Mouse (Mus musculus): ENCODE measurements around the gene Dtx4. TPM values are rescaled to one million over a fixed set of nuclear protein-coding genes. Genes with fewer than 3 reads are reported as not detected.

The Dtx4 gene
- polyA plus RNA-seq (2012; rRNA removed), result 1.4 and 1.5 TPM in 2 replicates

DNA sequence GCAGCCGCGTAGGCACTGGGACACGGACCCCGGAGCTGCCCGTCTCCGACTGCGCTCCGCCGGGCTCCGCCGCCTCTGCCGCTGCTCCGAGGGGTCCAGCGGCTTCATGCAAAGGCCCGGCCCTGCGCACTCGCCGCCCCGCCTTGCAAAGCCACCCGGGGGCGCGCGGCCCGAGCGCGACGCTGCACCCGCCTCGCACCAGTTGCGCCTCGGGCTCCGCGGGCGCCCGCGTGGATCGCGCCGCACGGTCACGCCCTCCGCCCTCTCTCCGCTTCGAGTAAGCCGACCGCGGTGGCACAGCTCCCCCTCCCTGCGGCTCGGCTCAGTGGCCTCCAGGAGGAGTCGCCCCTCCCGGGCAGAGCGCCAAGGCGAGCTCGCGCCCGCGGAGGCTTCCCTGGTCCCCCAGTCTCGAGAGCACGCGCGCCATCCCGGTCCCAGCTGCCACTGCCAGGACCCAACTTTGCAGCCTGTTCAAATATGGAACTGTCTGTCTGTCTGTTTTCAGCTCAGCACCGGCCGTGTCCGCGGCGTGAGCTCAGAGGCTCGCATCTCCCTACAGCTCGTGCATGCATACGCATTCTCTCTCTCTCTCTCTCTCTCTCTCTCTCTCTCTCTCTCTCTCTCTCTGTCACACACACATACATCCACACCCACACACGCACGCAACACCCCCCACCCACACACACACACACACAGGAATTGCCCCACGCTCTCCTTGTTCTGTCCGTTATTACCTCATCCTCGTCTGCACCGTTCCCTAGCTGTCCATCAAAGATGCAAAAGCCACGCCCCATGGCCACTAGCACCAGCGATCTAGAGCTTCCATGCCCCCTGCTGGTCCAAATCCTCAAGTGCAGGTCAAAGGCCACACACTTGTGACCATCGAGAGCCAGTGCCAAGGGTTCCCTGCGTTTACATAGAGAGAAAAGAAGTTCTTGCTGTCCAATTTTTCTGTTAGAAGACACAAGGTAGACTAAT lies at the start of gene Dtx4:
TSS of gene Dtx4 (minus strand) at position 85 of the 978 bp plus-strand sequence.

DNA sequence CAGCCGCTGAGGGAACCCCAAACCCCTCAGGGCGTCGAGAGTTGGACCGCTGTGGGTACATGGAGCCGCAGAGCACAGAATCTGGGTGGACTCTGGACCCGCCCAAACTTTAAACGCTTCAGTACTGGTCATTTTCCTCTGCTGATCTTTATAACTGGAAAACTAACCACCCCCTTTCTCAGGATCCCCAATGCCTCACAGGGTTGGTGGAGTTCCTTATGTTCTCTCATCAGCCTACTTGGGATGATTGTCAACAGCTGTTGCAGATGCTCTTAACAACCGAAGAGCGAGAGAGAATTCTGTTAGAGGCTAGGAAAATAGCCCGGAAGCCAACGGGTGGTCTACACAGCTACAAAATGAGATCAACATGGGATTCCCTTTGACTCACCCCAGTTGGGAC lies 44.2 kb upstream of the Dtx4 start, which contains the start of gene Fam111a:
TSS of gene Fam111a (plus strand) at position 301 of the 400 bp plus-strand sequence.

DNA sequence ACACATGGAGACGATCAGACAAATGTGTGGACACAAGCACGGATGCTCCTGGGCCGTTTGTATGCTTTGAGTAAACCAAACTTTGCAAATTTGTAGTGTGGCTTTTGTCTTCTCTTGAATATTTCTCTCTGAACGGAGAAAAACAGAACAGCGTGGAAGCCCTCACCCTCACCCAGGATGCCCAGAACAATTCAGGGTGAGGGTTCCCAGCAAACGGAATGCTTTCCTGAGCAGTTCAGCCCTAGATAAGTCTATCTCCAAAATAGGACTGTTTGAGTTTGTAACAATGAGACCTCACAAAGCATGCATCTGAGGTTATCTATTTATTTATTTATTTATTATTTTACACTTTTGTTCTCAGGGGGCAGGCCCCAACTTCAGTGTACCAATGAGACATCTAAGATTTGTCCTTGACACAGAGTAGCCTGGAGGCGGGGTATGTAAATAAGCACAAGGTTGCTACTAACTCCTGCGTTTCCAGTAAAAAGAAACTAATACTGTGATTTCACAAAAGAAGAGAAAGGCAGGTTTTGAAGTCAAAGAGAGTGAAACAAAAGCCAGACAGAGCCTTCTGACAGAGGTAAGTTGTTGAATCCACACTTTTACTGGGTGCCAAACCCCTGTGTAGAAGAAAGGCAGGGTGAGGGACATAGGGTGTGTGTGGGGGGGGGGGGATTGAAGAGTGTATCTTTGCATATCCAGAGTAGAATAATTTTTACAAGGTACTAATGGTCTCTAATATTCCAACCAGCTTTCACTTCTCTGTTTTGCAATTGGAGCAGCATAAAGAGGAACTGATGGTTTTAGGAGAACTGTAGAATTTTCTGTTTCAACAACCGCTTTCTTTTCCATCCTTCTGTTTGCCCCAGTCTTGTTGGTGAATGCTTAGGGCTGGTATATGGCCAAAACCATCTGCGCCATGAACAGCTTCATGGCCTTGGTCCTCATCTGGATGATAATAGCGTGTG lies 40.7 kb downstream of the Dtx4 start, which contains the start of gene Mpeg1:
TSS of gene Mpeg1 (plus strand) at position 498 of the 968 bp plus-strand sequence.

DNA sequence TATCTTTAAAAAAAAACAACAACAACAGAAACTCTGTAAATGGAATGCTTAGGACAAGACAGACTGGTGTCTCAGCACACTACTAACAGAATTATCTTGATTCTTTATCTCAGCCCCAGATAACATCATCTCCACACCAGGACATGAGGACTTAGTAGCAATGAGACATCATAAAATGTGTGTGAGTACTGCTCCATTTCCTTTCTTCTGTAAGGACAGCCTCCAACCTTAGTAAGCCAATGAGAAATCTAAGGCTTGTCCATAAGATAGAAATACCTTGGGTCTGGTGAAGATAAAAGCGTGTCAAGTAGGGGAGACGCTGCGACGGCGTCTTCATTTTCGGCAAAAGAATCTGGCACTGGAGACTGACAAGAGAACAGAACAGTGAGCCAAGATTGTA lies 73.6 kb downstream of the Dtx4 start, which contains the start of gene Pfpl:
TSS of gene Pfpl (plus strand) at position 301 of the 400 bp plus-strand sequence.

DNA sequence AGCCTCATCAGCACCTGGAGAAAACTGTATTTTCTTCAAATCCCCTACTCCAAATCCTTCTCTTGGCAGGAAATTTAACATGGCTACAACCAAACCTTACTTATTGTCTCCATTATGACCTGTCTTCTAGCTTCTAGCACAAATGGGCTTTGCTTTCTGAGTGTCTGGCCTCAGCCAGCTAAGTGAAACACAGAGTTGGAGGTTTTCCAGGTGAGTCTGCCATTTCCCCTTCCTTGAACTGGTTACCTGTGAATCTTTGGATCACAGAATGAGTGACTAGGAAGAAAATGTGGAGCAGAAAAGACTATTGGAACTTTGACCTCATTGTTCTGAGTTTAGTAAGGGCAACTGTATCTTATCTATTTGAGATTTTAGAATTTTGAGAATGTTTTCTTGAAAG lies 83.9 kb downstream of the Dtx4 start, which contains the start of gene Olfr1441:
TSS of gene Olfr1441 (plus strand) at position 73 of the 400 bp plus-strand sequence.

Other genes starting within 250 kb of the Dtx4 start
- not detected in 2 replicates for gene Olfr235, start 240.4 kb downstream of the Dtx4 start, polyA plus RNA-seq (2012; rRNA removed)
- not detected in 2 replicates for gene Olfr1434, start 221.6 kb downstream of the Dtx4 start, polyA plus RNA-seq (2012; rRNA removed)
- gene Olfr1436, start 202.3 kb downstream of the Dtx4 start, polyA plus RNA-seq (2012; rRNA removed), result not detected in 2 replicates
- not detected in 2 replicates for gene Olfr1437, start 176.4 kb downstream of the Dtx4 start, polyA plus RNA-seq (2012; rRNA removed)
- gene Olfr1438-ps1, start 165.5 kb downstream of the Dtx4 start, polyA plus RNA-seq (2012; rRNA removed), result not detected in 2 replicates
- not detected in 2 replicates for gene Olfr1440, start 114.2 kb downstream of the Dtx4 start, polyA plus RNA-seq (2012; rRNA removed)
- not detected in 2 replicates for gene Olfr1441, start 84.0 kb downstream of the Dtx4 start, polyA plus RNA-seq (2012; rRNA removed)
- not detected in 2 replicates for gene Pfpl, start 73.5 kb downstream of the Dtx4 start, polyA plus RNA-seq (2012; rRNA removed)
- gene Mpeg1, start 40.7 kb downstream of the Dtx4 start, polyA plus RNA-seq (2012; rRNA removed), result 5.2 and 8.0 TPM in 2 replicates
- 22.0 and 22.9 TPM in 2 replicates for gene Fam111a, start 44.3 kb upstream of the Dtx4 start, polyA plus RNA-seq (2012; rRNA removed)
- 1.4 and 2.0 TPM in 2 replicates for gene Gm4952, start 98.5 kb upstream of the Dtx4 start, polyA plus RNA-seq (2012; rRNA removed)
- 0.16 and 0.18 TPM in 2 replicates for gene Glyat, start 131.9 kb upstream of the Dtx4 start, polyA plus RNA-seq (2012; rRNA removed)
- not detected in 2 replicates for gene Olfr1442, start 169.0 kb upstream of the Dtx4 start, polyA plus RNA-seq (2012; rRNA removed)
- gene Olfr1443, start 176.7 kb upstream of the Dtx4 start, polyA plus RNA-seq (2012; rRNA removed), result not detected in 2 replicates
- gene Keg1, start 194.3 kb upstream of the Dtx4 start, polyA plus RNA-seq (2012; rRNA removed), result 1.8 and 2.5 TPM in 2 replicates

Data from liver, embryonic 14 days (tissue).